Mouse (Mus musculus) forebrain, postnatal 0 days (tissue): ENCODE results near the gene Gm37240. TPM values are rescaled to one million over a fixed set of nuclear protein-coding genes. Genes with fewer than 3 reads are reported as not detected.

Source experiments
- ATAC-seq: fragments of 200-750 bp; cut with Nextera tagmentation; 2 replicates; pipeline ENCODE4 v1.8.0; 2017; ENCODE audit warnings: mild to moderate bottlenecking, moderate library complexity
- DNase-seq: peaks from one replicate; pipeline ENCODE4 v3.0.0-alpha.2; 2015
- H3K27ac ChIP-seq: fragments of 300-500 bp; sonication (generic); 2 replicates; pipeline ENCODE4 v1.5.1; 2014; ENCODE audit warnings: low read depth, mild to moderate bottlenecking, antibody characterized with exemption, low read length, moderate library complexity, mixed read lengths
- H3K27me3 ChIP-seq: fragments of 300-500 bp; sonication (generic); 2 replicates; pipeline ENCODE4 v1.6.1; 2014; ENCODE audit warnings: mild to moderate bottlenecking, low read length, mixed read lengths; ENCODE audit not compliant: insufficient read depth
- H3K36me3 ChIP-seq: fragments of 300-500 bp; sonication (generic); 2 replicates; pipeline ENCODE4 v1.6.1; 2014; ENCODE audit warnings: mild to moderate bottlenecking, moderate library complexity; ENCODE audit not compliant: insufficient read depth
- H3K4me1 ChIP-seq: fragments of 300-500 bp; sonication (generic); 2 replicates; pipeline ENCODE4 v1.6.1; 2014; ENCODE audit warnings: antibody characterized with exemption; ENCODE audit not compliant: insufficient read depth
- H3K4me2 ChIP-seq: fragments of 300-500 bp; sonication (generic); 2 replicates; pipeline ENCODE4 v1.6.1; 2014; ENCODE audit warnings: low read depth, mild to moderate bottlenecking, moderate library complexity
- H3K4me3 ChIP-seq: fragments of 300-500 bp; sonication (generic); 2 replicates; pipeline ENCODE4 v1.5.1; 2014; ENCODE audit warnings: low read depth, low read length, mixed read lengths
- H3K9ac ChIP-seq: fragments of 300-500 bp; sonication (generic); 2 replicates; pipeline ENCODE4 v1.6.1; 2014; ENCODE audit warnings: mild to moderate bottlenecking
- H3K9me3 ChIP-seq: fragments of 300-500 bp; sonication (generic); 2 replicates; pipeline ENCODE4 v1.6.1; 2016; ENCODE audit warnings: low read length
- CTCF ChIP-seq: sonication (generic); IDR thresholded peaks from 2 replicates; pipeline ENCODE4 v1.5.1; 2016; ENCODE audit warnings: antibody characterized with exemption, control low read depth, low read depth
- WGBS: fragments of 180-500 bp; shearing (Covaris S2); extraction: QIAGEN DNeasy Blood & Tissue Kit; methylation state at CpG from one replicate; pipeline ENCODE4 v1.1.7; 2014; 5-methylcytosine and 5-hydroxymethylcytosine counted together
- polyA plus RNA-seq: library from polyadenylated mRNA; unstranded; fragments of >200 nt; fragmentation: Nextera tagmentation; extraction: Ambion mirVana; gene quantifications from 2 replicates; pipeline ENCODE4 v1.2.1, GENCODE M21; 2015
- total RNA-seq: library from RNA; depleted of rRNA; stranded (reverse); fragments of >200 nt; gene quantifications from 2 replicates; pipeline ENCODE4 v1.2.3, GENCODE M21; 2014

Gm37240 gene
- total and polyA plus RNA-seq, 2 experiments from 2014 or later = 0.67 to 1.2 TPM

GRCm38 (mm10) chr3:85777841-85778240, 109.5 kb downstream of the Gm37240 start:
- H3K4me1 ChIP-seq = 0 out of 2 replicates have a peak, but pooled peaks cover 4% of the 10 kb centered on the region
- TF ChIP-seq CTCF = no peak
- 75% methylated on average over 2 of the region's 2 CpGs for WGBS
- no peak overlapping the region for H3K9ac ChIP-seq
- no peak for ATAC-seq
- no peak overlapping the region for H3K27ac ChIP-seq
- no peak overlapping the region for H3K4me2 ChIP-seq
- no peak for DNase-seq
- no peaks in the 10 kb centered on the region for H3K9me3 ChIP-seq
- H3K4me3 ChIP-seq = no peak overlapping the region
- no peaks in the 10 kb centered on the region for H3K27me3 ChIP-seq
- H3K36me3 ChIP-seq = no peaks in the 10 kb centered on the region

- H3K4me3 ChIP-seq = no peak overlapping the region
- no peak for DNase-seq
- H3K27ac ChIP-seq = no peak overlapping the region
- no peaks in the 10 kb centered on the region for H3K27me3 ChIP-seq
- no peak for TF ChIP-seq CTCF
- no peak overlapping the region for H3K4me2 ChIP-seq
- H3K36me3 ChIP-seq = no peaks in the 10 kb centered on the region
- WGBS = 73% methylated on average over 4 of the region's 4 CpGs
- no peak overlapping the region for H3K9ac ChIP-seq
- ATAC-seq = no peak
- H3K9me3 ChIP-seq = no peaks in the 10 kb centered on the region
- 0 out of 2 replicates have a peak, but pooled peaks cover 4% of the 10 kb centered on the region for H3K4me1 ChIP-seq
These were observed 110.0 kb downstream of the Gm37240 start for GRCm38 (mm10) chr3:85777356-85777755.

GRCm38 (mm10) chr3:85776707-85777106, 110.6 kb downstream of the Gm37240 start:
- H3K9me3 ChIP-seq = no peaks in the 10 kb centered on the region
- 0 out of 2 replicates have a peak, but pooled peaks cover 4% of the 10 kb centered on the region for H3K4me1 ChIP-seq
- WGBS = 54% methylated on average over 10 of the region's 10 CpGs
- TF ChIP-seq CTCF = no peak
- H3K4me2 ChIP-seq = no peak overlapping the region
- H3K27me3 ChIP-seq = no peaks in the 10 kb centered on the region
- no peaks in the 10 kb centered on the region for H3K36me3 ChIP-seq
- no peak overlapping the region for H3K9ac ChIP-seq
- ATAC-seq = no peak
- DNase-seq = no peak
- no peak overlapping the region for H3K4me3 ChIP-seq
- H3K27ac ChIP-seq = no peak overlapping the region

GRCm38 (mm10) chr3:85776126-85776525, 111.2 kb downstream of the Gm37240 start:
- no peak for TF ChIP-seq CTCF
- ATAC-seq = no peak
- Histone ChIP-seq H3K9me3 (no peaks in the 10 kb centered on the region), H3K27ac (no peak overlapping the region), H3K27me3 (no peaks in the 10 kb centered on the region), H3K9ac (no peak overlapping the region), H3K4me1 (0 out of 2 replicates have a peak, but pooled peaks cover 4% of the 10 kb centered on the region), H3K36me3 (no peaks in the 10 kb centered on the region), H3K4me3 (no peak overlapping the region), H3K4me2 (no peak overlapping the region)
- DNase-seq = no peak
- 50% methylated on average over 6 of the region's 6 CpGs for WGBS

- 73% methylated on average over 4 of the region's 4 CpGs for WGBS
- Histone ChIP-seq H3K27ac (no peak overlapping the region), H3K9ac (no peak overlapping the region), H3K4me1 (no peaks in the 10 kb centered on the region), H3K4me2 (no peak overlapping the region), H3K4me3 (no peak overlapping the region), H3K36me3 (no peaks in the 10 kb centered on the region), H3K27me3 (no peaks in the 10 kb centered on the region), H3K9me3 (no peaks in the 10 kb centered on the region)
- DNase-seq (no peak), ATAC-seq (peak; percentile 36)
- no peak for TF ChIP-seq CTCF
These were observed 113.4 kb downstream of the Gm37240 start for GRCm38 (mm10) chr3:85773886-85774285.

- Histone ChIP-seq H3K4me2 (no peak overlapping the region), H3K27me3 (no peaks in the 10 kb centered on the region), H3K9ac (no peak overlapping the region), H3K36me3 (no peaks in the 10 kb centered on the region), H3K27ac (no peak overlapping the region), H3K4me3 (no peak overlapping the region), H3K9me3 (no peaks in the 10 kb centered on the region), H3K4me1 (no peaks in the 10 kb centered on the region)
- TF ChIP-seq CTCF = peak; percentile 52
- WGBS = 31% methylated on average over 3 of the region's 3 CpGs
- ATAC-seq (peak; percentile 40; the same call in 1 of the 2 replicates), DNase-seq (peak; percentile 56)
These were observed 113.9 kb downstream of the Gm37240 start for GRCm38 (mm10) chr3:85773425-85773824.

GRCm38 (mm10) chr3:85764937-85765337, 122.4 kb downstream of the Gm37240 start:
- no peaks in the 10 kb centered on the region for H3K9me3 ChIP-seq
- H3K4me1 ChIP-seq = peaks cover 5% of the 10 kb centered on the region
- ATAC-seq (no peak; the same call in 1 of the 2 replicates), DNase-seq (no peak)
- H3K27me3 ChIP-seq = no peaks in the 10 kb centered on the region
- peak overlapping the region; percentile 2; the same call in 1 of the 2 replicates for H3K27ac ChIP-seq
- no peak for TF ChIP-seq CTCF
- no peak overlapping the region for H3K4me3 ChIP-seq
- H3K9ac ChIP-seq = no peak overlapping the region
- no peaks in the 10 kb centered on the region for H3K36me3 ChIP-seq
- 29% methylated on average over 7 of the region's 7 CpGs for WGBS
- H3K4me2 ChIP-seq = no peak overlapping the region
